Mouse (Mus musculus): Measurements from ENCODE around the gene Olfr281. TPM values are rescaled to one million over a fixed set of nuclear protein-coding genes. Genes with fewer than 3 reads are reported as not detected.
"Not testable (repeated sequence)": the region's sequence is repeated elsewhere in the genome, so short reads cannot be mapped to it uniquely, and the experiment has no call there.

The Olfr281 gene
- polyA plus RNA-seq, 1 experiment from 2014 or later: not detected

DNA sequence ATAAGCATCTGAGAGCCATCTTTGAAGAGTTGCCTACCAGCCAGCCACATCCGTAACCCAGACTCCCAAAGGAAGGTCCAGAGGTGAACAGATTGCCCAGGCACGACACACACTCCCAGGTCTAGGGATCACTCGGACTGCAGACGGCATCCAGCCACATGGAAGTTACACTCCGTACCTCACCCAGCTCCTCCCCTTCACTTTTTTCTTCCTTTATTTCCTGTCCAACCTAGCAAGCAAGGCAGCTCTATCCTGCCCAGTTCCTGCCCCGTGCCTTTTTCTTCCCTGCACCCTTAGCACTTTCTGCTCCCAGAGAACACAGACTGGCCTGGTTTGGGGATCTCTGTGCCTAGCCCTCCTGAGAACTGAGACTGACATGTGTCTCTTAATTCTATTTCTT lies 27.6 kb upstream of the Olfr281 start:
- H3K4me3 ChIP-seq (replicated peaks; ENCODE audit: low read length): no peak overlapping the region
- H3K9me3 ChIP-seq (ENCODE audit: control insufficient read depth, low read length): no peaks in the 10 kb centered on the region
- ATAC-seq (ENCODE audit: low FRiP score): no peak
- no peak overlapping the region for H3K4me2 ChIP-seq (replicated peaks)
- H3K27me3 ChIP-seq (ENCODE audit: control insufficient read depth, insufficient read depth, low read length): no peaks in the 10 kb centered on the region
- no peaks in the 10 kb centered on the region for H3K36me3 ChIP-seq (replicated peaks; ENCODE audit: control insufficient read depth, insufficient read depth)
- H3K4me1 ChIP-seq (replicated peaks; ENCODE audit: control insufficient read depth, insufficient read depth, low read length): no peaks in the 10 kb centered on the region
- no peak overlapping the region for H3K9ac ChIP-seq
- DNase-seq (ENCODE audit: low spot score): no peak
- H3K27ac ChIP-seq: no peak overlapping the region
- 68% methylated on average over 6 of the region's 6 CpGs for WGBS

DNA sequence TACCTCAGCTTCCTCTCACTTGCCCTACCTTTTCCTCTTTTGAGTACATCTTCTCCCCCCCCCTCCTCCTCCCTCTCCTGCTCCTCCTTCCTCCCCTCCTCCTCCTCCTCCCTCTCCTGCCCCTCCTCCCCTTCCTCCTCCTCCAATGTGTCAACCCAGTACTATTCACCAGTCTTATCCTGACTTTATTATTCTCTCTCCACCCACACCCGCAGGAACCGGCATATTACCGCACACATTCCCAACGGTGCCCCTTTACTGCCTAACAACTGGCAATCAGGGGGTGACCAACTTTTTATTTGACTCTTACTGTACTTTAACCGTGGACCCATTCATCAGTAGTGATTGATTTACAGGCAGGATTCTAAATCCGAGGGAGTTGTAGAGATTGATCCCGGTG lies 27.2 kb upstream of the Olfr281 start:
- no peak for ATAC-seq (ENCODE audit: low FRiP score)
- no peaks in the 10 kb centered on the region for H3K4me1 ChIP-seq (replicated peaks; ENCODE audit: control insufficient read depth, insufficient read depth, low read length)
- no peaks in the 10 kb centered on the region for H3K9me3 ChIP-seq (ENCODE audit: control insufficient read depth, low read length)
- H3K9ac ChIP-seq: no peak overlapping the region
- H3K36me3 ChIP-seq (replicated peaks; ENCODE audit: control insufficient read depth, insufficient read depth): no peaks in the 10 kb centered on the region
- H3K4me3 ChIP-seq (replicated peaks; ENCODE audit: low read length): no peak overlapping the region
- 78% methylated on average over 7 of the region's 7 CpGs for WGBS
- no peak for DNase-seq (ENCODE audit: low spot score)
- H3K27ac ChIP-seq: no peak overlapping the region
- H3K27me3 ChIP-seq (ENCODE audit: control insufficient read depth, insufficient read depth, low read length): no peaks in the 10 kb centered on the region
- no peak overlapping the region for H3K4me2 ChIP-seq (replicated peaks)

DNA sequence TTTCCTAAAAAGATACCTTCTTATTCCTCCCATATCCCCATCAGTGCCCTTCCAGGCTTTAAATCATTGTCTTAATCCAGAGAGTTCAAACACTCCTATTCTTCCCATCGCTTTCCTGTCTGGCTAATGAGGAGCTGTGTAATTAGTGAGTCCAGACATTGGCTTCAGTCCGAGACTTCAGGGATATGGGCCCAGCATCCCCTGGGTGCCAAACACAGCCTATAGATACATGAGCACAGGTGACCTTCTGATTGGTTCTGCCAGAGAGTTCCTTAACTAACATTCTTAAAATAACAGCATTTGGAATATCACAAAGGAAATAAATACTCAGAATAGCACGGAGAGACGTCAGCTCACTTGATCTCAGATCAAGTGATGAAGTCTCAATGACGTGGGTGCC lies 21.5 kb upstream of the Olfr281 start, which contains the start of gene Olfr282:
TSS of gene Olfr282 (plus strand) at position 301 of the 400 bp plus-strand sequence.
- not testable (repeated sequence) for ATAC-seq (ENCODE audit: low FRiP score); H3K9ac ChIP-seq; H3K9me3 ChIP-seq (ENCODE audit: control insufficient read depth, low read length); H3K27ac ChIP-seq; DNase-seq (ENCODE audit: low spot score); H3K4me2 ChIP-seq (replicated peaks); H3K36me3 ChIP-seq (replicated peaks; ENCODE audit: control insufficient read depth, insufficient read depth); H3K27me3 ChIP-seq (ENCODE audit: control insufficient read depth, insufficient read depth, low read length); H3K4me1 ChIP-seq (replicated peaks; ENCODE audit: control insufficient read depth, insufficient read depth, low read length); H3K4me3 ChIP-seq (replicated peaks; ENCODE audit: low read length)
- WGBS: 83% methylated on average over 5 of the region's 5 CpGs

DNA sequence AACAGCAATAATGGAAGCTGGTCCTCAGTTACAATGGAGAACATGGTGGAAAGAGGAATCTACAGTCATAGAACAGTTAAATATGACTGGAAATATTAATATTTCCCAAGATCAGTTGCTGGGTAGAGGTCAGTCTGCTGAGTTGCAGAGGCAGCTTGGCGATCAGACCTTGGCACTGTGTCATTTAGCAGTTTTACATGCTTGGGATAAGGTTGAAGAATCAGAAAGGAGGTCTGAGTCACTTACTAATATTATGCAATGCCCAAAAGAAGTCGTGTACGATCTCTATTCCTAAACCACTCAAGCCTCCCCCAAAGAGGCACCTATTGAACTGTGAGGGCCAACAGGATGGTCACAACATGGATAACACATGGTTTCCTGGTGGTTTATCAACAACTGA lies 7.8 kb upstream of the Olfr281 start:
- 80% methylated on average over 3 of the region's 3 CpGs for whole genome bisulfite sequencing
- no peak overlapping the region for H3K4me3 ChIP-seq (replicated peaks; ENCODE audit: low read length)
- no peak overlapping the region for H3K4me2 ChIP-seq (replicated peaks)
- no peak overlapping the region for H3K9ac ChIP-seq
- no peaks in the 10 kb centered on the region for H3K36me3 ChIP-seq (replicated peaks; ENCODE audit: control insufficient read depth, insufficient read depth)
- no peaks in the 10 kb centered on the region for H3K4me1 ChIP-seq (replicated peaks; ENCODE audit: control insufficient read depth, insufficient read depth, low read length)
- H3K9me3 ChIP-seq (ENCODE audit: control insufficient read depth, low read length): no peaks in the 10 kb centered on the region
- no peak for DNase-seq (ENCODE audit: low spot score)
- ATAC-seq (ENCODE audit: low FRiP score): no peak
- H3K27me3 ChIP-seq (ENCODE audit: control insufficient read depth, insufficient read depth, low read length): no peaks in the 10 kb centered on the region
- H3K27ac ChIP-seq: no peak overlapping the region

DNA sequence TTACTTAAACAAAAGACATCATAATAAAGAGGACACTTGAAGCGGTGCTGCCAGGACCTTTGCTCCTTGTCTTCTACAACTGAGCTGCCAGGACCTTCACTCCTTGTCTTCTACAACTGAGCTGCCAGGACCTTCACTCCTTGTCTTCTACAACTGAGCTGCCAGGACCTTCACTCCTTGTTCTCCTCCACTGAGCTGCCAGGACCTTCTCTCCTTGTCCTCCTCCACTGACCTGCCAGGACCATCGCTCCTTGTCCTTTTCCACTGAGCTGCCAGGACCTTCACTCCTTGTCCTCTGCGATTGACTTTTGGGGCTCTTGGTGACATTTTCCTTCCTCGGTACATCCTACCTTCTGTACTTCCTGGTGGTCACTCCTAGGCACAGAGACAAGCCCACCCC lies 3.9 kb upstream of the Olfr281 start:
- DNase-seq (ENCODE audit: low spot score): no peak
- WGBS: 54% methylated on average over 4 of the region's 4 CpGs
- no peaks in the 10 kb centered on the region for H3K27me3 ChIP-seq (ENCODE audit: control insufficient read depth, insufficient read depth, low read length)
- H3K36me3 ChIP-seq (replicated peaks; ENCODE audit: control insufficient read depth, insufficient read depth): no peaks in the 10 kb centered on the region
- ATAC-seq (ENCODE audit: low FRiP score): no peak
- H3K4me3 ChIP-seq (replicated peaks; ENCODE audit: low read length): no peak overlapping the region
- H3K27ac ChIP-seq: no peak overlapping the region
- H3K4me2 ChIP-seq (replicated peaks): no peak overlapping the region; the same call in 1 of the 2 replicates
- no peak overlapping the region for H3K9ac ChIP-seq
- H3K4me1 ChIP-seq (replicated peaks; ENCODE audit: control insufficient read depth, insufficient read depth, low read length): no peaks in the 10 kb centered on the region
- no peaks in the 10 kb centered on the region for H3K9me3 ChIP-seq (ENCODE audit: control insufficient read depth, low read length)

DNA sequence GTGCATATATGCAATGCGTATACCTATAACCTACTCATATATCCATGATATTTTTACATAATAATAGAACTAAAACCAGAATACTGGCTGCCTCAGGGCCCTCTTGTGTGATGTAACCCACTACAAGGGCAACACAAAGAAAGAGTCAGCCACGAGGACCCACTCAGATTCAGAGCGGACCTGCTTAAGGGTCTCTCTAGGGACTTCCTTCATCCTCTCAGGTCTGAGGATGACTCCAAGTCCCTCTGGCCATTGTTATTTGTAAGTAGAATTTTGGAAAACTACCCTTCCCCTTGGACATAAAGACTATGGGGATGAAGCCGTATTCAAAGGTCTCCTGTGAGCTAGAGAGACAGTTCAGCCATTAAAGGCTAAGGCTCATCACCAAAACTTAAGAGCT lies 17.2 kb downstream of the Olfr281 start, which contains the start of gene OR5BS1P:
TSS of gene OR5BS1P (plus strand) at position 301 of the 400 bp plus-strand sequence.
- no peak for DNase-seq (ENCODE audit: low spot score)
- 94% methylated on average over 4 of the region's 4 CpGs for WGBS
- no peak within 1 kb of the TSS for H3K9ac ChIP-seq

DNA sequence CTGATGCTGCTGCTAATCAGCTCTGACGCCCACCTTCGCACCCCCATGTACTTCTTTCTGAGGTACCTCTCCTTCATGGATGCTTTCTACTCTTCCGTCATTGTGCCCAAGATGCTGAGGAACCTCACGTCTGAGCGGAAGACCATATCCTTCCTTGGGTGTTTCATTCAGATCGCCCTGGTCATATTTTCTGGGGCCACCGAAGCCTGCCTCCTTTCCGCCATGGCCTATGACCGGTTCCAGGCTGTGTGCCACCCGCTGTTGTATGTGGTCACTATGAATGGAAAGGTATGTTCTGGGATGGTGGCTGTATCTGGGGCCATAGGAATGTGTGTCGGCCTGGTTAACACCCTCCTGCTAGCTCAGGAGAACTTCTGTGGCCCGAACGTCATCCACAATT lies 19.2 kb downstream of the Olfr281 start:
- 92% methylated on average over 13 of the region's 13 CpGs for WGBS

More for the DNA sequence above, 17.2 kb downstream of the Olfr281 start, which contains the start of gene OR5BS1P:
- no peak within 1 kb of the TSS for H3K27ac ChIP-seq
- H3K9me3 ChIP-seq (ENCODE audit: control insufficient read depth, low read length): no peaks in the 10 kb centered on the region
- H3K4me3 ChIP-seq (replicated peaks; ENCODE audit: low read length): no peak within 1 kb of the TSS
- H3K4me1 ChIP-seq (replicated peaks; ENCODE audit: control insufficient read depth, insufficient read depth, low read length): no peaks in the 10 kb centered on the region
- no peaks in the 10 kb centered on the region for H3K27me3 ChIP-seq (ENCODE audit: control insufficient read depth, insufficient read depth, low read length)
- no peak for ATAC-seq (ENCODE audit: low FRiP score)
- no peak within 1 kb of the TSS for H3K4me2 ChIP-seq (replicated peaks)
- no peaks in the 10 kb centered on the region for H3K36me3 ChIP-seq (replicated peaks; ENCODE audit: control insufficient read depth, insufficient read depth)

DNA sequence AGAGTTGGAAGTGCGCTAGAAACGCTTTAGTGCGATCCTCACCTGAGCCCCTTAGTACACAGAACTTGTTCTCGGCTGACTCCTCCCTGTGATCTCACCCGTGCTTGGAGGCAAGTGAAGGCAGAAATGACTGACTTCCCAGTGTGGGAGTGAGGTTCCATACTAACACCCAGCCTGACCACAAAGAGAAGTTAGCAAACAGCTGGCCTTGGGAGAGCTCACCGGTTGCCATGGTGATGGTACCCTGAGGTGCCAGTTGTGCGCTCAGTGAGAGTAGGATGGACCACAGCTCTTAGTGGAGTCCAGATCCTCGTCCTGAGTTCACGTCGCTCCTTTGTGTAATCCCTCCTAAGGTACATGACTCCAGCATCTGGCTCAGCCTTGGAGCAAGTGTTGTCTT lies 22.6 kb downstream of the Olfr281 start:
- Histone ChIP-seq H3K9ac (no peak overlapping the region), H3K27me3 (ENCODE audit: control insufficient read depth, insufficient read depth, low read length) (no peaks in the 10 kb centered on the region), H3K36me3 (replicated peaks; ENCODE audit: control insufficient read depth, insufficient read depth) (no peaks in the 10 kb centered on the region), H3K4me3 (replicated peaks; ENCODE audit: low read length) (no peak overlapping the region), H3K4me2 (replicated peaks) (no peak overlapping the region), H3K27ac (no peak overlapping the region), H3K4me1 (replicated peaks; ENCODE audit: control insufficient read depth, insufficient read depth, low read length) (no peaks in the 10 kb centered on the region), H3K9me3 (ENCODE audit: control insufficient read depth, low read length) (no peaks in the 10 kb centered on the region)
- ATAC-seq (ENCODE audit: low FRiP score) (no peak), DNase-seq (ENCODE audit: low spot score) (no peak)
- 81% methylated on average over 10 of the region's 10 CpGs for WGBS

More for the DNA sequence above, 19.2 kb downstream of the Olfr281 start:
- Histone ChIP-seq H3K9me3 (ENCODE audit: control insufficient read depth, low read length) (no peaks in the 10 kb centered on the region), H3K4me2 (replicated peaks) (no peak overlapping the region), H3K36me3 (replicated peaks; ENCODE audit: control insufficient read depth, insufficient read depth) (no peaks in the 10 kb centered on the region), H3K27ac (no peak overlapping the region), H3K27me3 (ENCODE audit: control insufficient read depth, insufficient read depth, low read length) (no peaks in the 10 kb centered on the region), H3K4me1 (replicated peaks; ENCODE audit: control insufficient read depth, insufficient read depth, low read length) (no peaks in the 10 kb centered on the region), H3K9ac (no peak overlapping the region), H3K4me3 (replicated peaks; ENCODE audit: low read length) (no peak overlapping the region)
- DNase-seq (ENCODE audit: low spot score): no peak
- ATAC-seq (ENCODE audit: low FRiP score): no peak

DNA sequence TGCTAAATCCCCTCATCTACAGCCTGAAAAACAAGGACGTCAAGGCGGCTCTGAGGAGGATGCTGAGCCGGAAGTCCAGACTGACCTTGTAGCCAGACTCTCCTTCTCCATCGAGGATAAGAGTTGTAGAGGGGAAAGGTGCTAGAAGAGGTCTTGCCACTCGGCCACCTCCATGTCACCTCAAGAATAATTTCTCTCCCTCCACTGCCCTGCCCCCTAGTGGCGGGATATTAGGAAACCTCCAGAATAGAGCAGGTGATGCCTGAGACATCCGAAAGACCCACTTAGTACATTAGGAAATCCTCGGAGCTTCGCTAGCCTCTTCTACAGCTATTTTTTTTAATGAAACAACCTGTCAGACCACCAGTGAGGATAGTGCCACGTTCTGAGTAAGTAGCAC lies 23.0 kb downstream of the Olfr281 start:
- no peak overlapping the region for H3K27ac ChIP-seq
- no peaks in the 10 kb centered on the region for H3K36me3 ChIP-seq (replicated peaks; ENCODE audit: control insufficient read depth, insufficient read depth)
- no peaks in the 10 kb centered on the region for H3K9me3 ChIP-seq (ENCODE audit: control insufficient read depth, low read length)
- ATAC-seq (ENCODE audit: low FRiP score) (no peak), DNase-seq (ENCODE audit: low spot score) (no peak)
- H3K4me3 ChIP-seq (replicated peaks; ENCODE audit: low read length): no peak overlapping the region
- H3K4me1 ChIP-seq (replicated peaks; ENCODE audit: control insufficient read depth, insufficient read depth, low read length): no peaks in the 10 kb centered on the region
- H3K27me3 ChIP-seq (ENCODE audit: control insufficient read depth, insufficient read depth, low read length): no peaks in the 10 kb centered on the region
- H3K4me2 ChIP-seq (replicated peaks): no peak overlapping the region
- 59% methylated on average over 10 of the region's 10 CpGs for WGBS
- no peak overlapping the region for H3K9ac ChIP-seq

DNA sequence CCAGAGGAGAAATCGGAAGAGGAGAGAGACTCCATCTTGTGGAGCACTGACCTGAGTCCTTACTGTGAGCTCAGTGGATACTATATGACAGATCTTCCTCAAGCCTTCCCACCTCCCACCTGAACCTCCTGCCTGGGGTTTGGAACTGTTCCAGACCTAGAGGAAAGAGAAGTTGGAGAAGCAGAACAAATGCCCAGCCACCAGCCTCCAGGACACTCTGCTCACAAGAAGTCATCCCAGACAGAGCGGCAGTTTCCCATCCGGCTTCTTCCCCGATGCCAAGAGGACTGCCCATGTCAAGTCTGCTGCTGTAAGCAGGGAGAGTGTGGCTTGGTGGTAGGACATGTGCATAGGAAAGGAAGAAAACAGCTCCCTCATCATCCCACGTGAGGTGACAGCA lies 23.9 kb downstream of the Olfr281 start:
- Histone ChIP-seq H3K27ac (no peak overlapping the region), H3K27me3 (ENCODE audit: control insufficient read depth, insufficient read depth, low read length) (no peaks in the 10 kb centered on the region), H3K36me3 (replicated peaks; ENCODE audit: control insufficient read depth, insufficient read depth) (no peaks in the 10 kb centered on the region), H3K9me3 (ENCODE audit: control insufficient read depth, low read length) (no peaks in the 10 kb centered on the region), H3K4me2 (replicated peaks) (no peak overlapping the region), H3K9ac (no peak overlapping the region), H3K4me3 (replicated peaks; ENCODE audit: low read length) (no peak overlapping the region), H3K4me1 (replicated peaks; ENCODE audit: control insufficient read depth, insufficient read depth, low read length) (no peaks in the 10 kb centered on the region)
- no peak for DNase-seq (ENCODE audit: low spot score)
- 82% methylated on average over 5 of the region's 5 CpGs for WGBS
- no peak for ATAC-seq (ENCODE audit: low FRiP score)

Data from hindbrain, embryonic 14.5 days (tissue).